Mouse (Mus musculus) lung, embryonic 15.5 days (tissue): Measurements from ENCODE around the gene Fbxw4. TPM values are rescaled to one million over a fixed set of nuclear protein-coding genes. Genes with fewer than 3 reads are reported as not detected.

Experiments
- ATAC-seq: fragments of 200-750 bp; cut with Nextera tagmentation; 2 replicates; pipeline ENCODE4 v1.8.0; 2017; ENCODE audit warnings: moderate number of reproducible peaks, borderline replicate concordance; ENCODE audit not compliant: low FRiP score, low TSS enrichment; ENCODE audit errors: extremely low read depth
- H3K27ac ChIP-seq: fragments of 300-500 bp; sonication (generic); 2 replicates; pipeline ENCODE4 v1.5.1; 2015; ENCODE audit warnings: moderate library complexity, mild to moderate bottlenecking, inconsistent platforms
- H3K27me3 ChIP-seq: fragments of 300-500 bp; sonication (generic); 2 replicates; pipeline ENCODE4 v1.6.1; 2015; ENCODE audit warnings: inconsistent platforms
- H3K36me3 ChIP-seq: fragments of 300-500 bp; sonication (generic); 2 replicates; pipeline ENCODE4 v1.6.1; 2015; ENCODE audit warnings: inconsistent platforms
- H3K4me1 ChIP-seq: fragments of 300-500 bp; sonication (generic); 2 replicates; pipeline ENCODE4 v1.6.1; 2015; ENCODE audit warnings: inconsistent platforms
- H3K4me2 ChIP-seq: fragments of 300-500 bp; sonication (generic); 2 replicates; pipeline ENCODE4 v1.6.1; 2015; ENCODE audit warnings: inconsistent platforms, mild to moderate bottlenecking, moderate library complexity
- H3K4me3 ChIP-seq: fragments of 300-500 bp; sonication (generic); 2 replicates; pipeline ENCODE4 v1.5.1; 2015; ENCODE audit warnings: mild to moderate bottlenecking, inconsistent platforms
- H3K9ac ChIP-seq: fragments of 300-500 bp; sonication (generic); 2 replicates; pipeline ENCODE4 v1.6.1; 2015; ENCODE audit warnings: inconsistent platforms
- H3K9me3 ChIP-seq: fragments of 300-500 bp; sonication (generic); 2 replicates; pipeline ENCODE4 v1.6.1; 2016; ENCODE audit warnings: inconsistent platforms
- WGBS: fragments of 180-500 bp; shearing (Covaris S2); methylation state at CpG from one replicate; pipeline ENCODE4 v1.1.7; 2015; 5-methylcytosine and 5-hydroxymethylcytosine counted together
- polyA plus RNA-seq: library from polyadenylated mRNA; unstranded; fragments of >200 nt; fragmentation: Nextera tagmentation; extraction: Ambion mirVana; gene quantifications from 2 replicates; pipeline ENCODE4 v1.2.1, GENCODE M21; 2015

Gene Fbxw4
- polyA plus RNA-seq, 1 experiment from 2014 or later: 5.6 TPM

DNA sequence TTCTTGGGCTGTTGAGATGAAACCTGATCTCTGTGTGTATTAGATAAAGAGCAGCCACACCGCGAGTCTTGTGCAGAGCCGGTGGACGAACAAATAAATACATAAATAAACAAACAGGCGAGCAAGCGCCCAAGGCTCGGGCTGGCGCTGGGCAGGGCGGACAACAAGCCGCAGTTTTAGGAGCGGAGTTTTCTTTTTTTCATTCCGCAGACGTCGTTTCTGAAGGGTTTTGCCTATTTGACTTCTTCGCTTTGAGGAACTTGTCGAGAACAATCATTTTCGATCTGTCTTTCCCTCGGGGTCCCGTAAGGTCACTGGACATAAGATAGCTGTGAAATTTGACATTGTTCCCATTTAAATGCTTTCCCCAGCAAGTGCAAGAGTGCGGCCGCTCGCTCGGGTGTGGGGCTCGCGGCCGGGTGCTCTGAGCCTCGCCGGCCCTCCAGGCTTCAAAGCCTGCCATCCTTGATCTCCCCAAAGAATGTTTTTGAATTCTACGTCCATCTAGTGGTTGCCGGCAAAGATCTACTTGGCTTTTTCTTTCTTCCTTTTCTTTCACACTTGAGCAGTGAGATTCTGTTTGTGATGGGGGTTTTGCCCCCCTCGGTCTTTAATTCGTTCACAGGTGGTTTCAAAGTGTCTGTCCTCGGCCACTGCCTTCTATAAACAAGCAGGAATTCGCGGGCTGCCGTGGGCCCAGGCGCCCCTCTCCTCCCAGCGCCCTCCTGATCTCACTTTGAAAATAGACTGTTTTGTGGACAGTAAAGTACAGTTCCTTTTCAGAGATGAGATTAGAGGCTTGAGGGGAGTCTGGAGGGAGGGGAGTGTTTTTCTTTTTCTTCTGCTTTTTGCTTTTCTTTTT, 15.8 kb upstream of the Fbxw4 start:
- Histone ChIP-seq H3K9ac (no peak overlapping the region), H3K36me3 (no peaks in the 10 kb centered on the region), H3K9me3 (no peaks in the 10 kb centered on the region), H3K4me2 (peak overlapping the region; percentile 67), H3K4me1 (peaks cover 11% of the 10 kb centered on the region; the same call in 1 of the 2 replicates), H3K27ac (no peak overlapping the region), H3K27me3 (peaks cover 35% of the 10 kb centered on the region), H3K4me3 (peak overlapping the region; percentile 35)
- no peak for ATAC-seq
- WGBS: under 1% methylated on average over 38 of the region's 38 CpGs

DNA sequence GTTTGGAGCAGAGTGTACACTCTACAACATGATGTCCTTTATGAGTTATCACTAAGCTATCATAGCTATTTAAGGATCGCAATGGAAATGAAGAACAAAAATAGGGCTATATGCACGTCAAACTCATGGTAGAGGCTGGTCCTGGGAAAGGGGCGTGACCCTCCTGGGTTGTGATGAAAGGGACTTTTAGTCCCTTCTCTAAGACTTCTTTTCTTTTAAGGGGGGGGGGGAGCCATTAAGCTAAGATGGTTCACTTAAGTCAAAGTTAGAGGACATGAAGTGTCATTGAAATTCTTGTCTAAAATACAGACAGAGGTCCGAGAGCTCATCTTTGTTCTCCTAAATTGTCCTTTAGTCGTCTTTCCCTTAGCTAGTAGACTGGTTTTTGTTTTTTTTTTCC, 15.1 kb upstream of the Fbxw4 start:
- no peak overlapping the region for H3K27ac ChIP-seq
- peaks cover 11% of the 10 kb centered on the region; the same call in 1 of the 2 replicates for H3K4me1 ChIP-seq
- no peaks in the 10 kb centered on the region for H3K9me3 ChIP-seq
- H3K36me3 ChIP-seq: no peaks in the 10 kb centered on the region
- H3K27me3 ChIP-seq: peaks cover 35% of the 10 kb centered on the region
- ATAC-seq: no peak
- peak overlapping the region; percentile 67 for H3K4me2 ChIP-seq
- no peak overlapping the region for H3K9ac ChIP-seq
- 23% methylated on average over 5 of the region's 5 CpGs for WGBS
- H3K4me3 ChIP-seq: no peak overlapping the region

DNA sequence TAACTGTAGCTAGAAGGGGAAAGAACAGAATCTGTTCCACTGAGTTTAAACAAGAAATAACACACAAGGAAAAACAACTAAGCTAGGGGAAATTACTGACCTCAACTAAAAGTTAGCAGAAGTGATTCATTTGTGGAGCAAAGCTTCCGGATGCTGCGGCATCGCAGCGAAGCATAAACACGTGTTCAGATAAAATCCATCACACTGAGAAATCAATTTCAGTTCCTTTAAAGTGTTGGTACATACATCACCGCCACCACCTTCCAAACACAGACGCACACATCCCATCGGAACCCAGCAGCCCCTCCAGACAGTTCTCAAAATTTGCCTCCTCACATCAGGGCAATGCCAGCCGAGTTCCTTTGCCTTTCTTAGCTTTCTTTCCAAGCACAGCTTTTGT, 12.9 kb upstream of the Fbxw4 start:
- H3K4me3 ChIP-seq: no peak overlapping the region
- H3K4me2 ChIP-seq: no peak overlapping the region
- H3K9ac ChIP-seq: no peak overlapping the region
- H3K9me3 ChIP-seq: no peaks in the 10 kb centered on the region
- peaks cover 11% of the 10 kb centered on the region; the same call in 1 of the 2 replicates for H3K4me1 ChIP-seq
- WGBS: 47% methylated on average over 9 of the region's 9 CpGs
- no peak for ATAC-seq
- no peaks in the 10 kb centered on the region for H3K36me3 ChIP-seq
- H3K27ac ChIP-seq: no peak overlapping the region
- H3K27me3 ChIP-seq: peaks cover 35% of the 10 kb centered on the region

DNA sequence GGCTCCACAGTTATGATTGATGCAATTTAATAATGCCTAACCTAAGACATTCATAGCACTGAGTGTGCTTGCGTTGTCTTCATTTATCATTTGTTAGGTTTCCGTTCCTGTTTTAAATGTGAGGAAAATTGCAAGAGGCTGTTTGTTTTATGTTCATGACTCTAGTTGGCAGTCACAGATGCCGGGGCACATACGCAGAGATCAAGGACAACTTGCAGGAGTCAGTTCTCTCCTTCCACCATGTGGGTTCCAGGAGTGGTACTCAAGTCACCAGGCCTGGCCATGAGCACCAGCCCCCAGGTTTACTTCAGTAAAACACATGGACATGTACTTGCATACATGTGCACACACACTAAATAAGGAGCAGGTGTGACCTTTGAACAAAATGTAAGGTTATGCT, 8.9 kb upstream of the Fbxw4 start:
- H3K9me3 ChIP-seq: no peaks in the 10 kb centered on the region
- no peak overlapping the region for H3K9ac ChIP-seq
- H3K4me3 ChIP-seq: no peak overlapping the region
- ATAC-seq: no peak
- peaks cover 13% of the 10 kb centered on the region for H3K27me3 ChIP-seq
- no peak overlapping the region for H3K27ac ChIP-seq
- no peak overlapping the region for H3K4me2 ChIP-seq
- H3K4me1 ChIP-seq: no peaks in the 10 kb centered on the region
- 90% methylated on average over 4 of the region's 4 CpGs for WGBS
- H3K36me3 ChIP-seq: no peaks in the 10 kb centered on the region

DNA sequence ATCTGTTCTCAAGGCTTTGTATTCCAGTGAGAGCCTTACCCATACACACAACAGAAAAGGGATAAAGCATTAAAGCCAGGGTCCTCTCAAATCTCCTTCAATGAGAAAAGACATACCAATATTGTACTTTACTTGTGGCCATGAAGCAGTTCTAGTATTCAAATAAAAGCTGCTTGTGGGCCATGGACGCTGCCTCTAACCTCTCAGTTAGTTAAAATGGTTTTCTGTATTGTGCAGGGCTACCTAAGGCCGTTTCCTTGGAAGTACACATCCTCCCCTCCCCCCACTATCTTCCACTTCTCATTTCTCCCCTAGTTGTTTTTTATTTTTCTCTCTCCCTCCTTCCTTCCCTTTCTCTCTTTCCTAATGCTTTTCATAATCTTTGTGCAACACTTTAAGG, 3.7 kb upstream of the Fbxw4 start:
- no peak overlapping the region for H3K4me3 ChIP-seq
- no peak for ATAC-seq
- peaks cover 11% of the 10 kb centered on the region for H3K4me1 ChIP-seq
- H3K27ac ChIP-seq: no peak overlapping the region
- no peak overlapping the region for H3K9ac ChIP-seq
- H3K27me3 ChIP-seq: no peaks in the 10 kb centered on the region
- WGBS: 65% methylated on average over 2 of the region's 2 CpGs
- no peaks in the 10 kb centered on the region for H3K9me3 ChIP-seq
- H3K4me2 ChIP-seq: no peak overlapping the region
- no peaks in the 10 kb centered on the region for H3K36me3 ChIP-seq

DNA sequence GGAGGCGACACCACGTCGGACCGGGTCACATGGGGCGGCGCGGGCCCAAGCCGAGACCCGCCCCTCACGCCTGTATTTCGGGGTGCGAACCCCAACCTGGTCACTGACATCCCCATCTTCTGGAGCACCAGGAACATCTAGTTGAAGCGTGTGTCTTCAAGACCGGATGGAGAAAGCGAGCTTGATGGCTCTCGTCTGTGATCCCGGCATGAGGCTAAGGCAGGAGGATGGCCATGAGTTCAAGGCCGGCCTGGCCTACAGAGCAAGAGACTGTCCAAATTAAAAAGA, 335 bp upstream of the Fbxw4 start:
- Histone ChIP-seq H3K27ac (peak overlapping the region; percentile 96), H3K9ac (peak overlapping the region; percentile 96), H3K4me2 (peak overlapping the region; percentile 70), H3K27me3 (no peaks in the 10 kb centered on the region), H3K9me3 (no peaks in the 10 kb centered on the region), H3K4me1 (peaks cover 37% of the 10 kb centered on the region), H3K4me3 (peak overlapping the region; percentile 92), H3K36me3 (no peaks in the 10 kb centered on the region)
- WGBS: 13% methylated on average over 18 of the region's 18 CpGs
- ATAC-seq: no peak

DNA sequence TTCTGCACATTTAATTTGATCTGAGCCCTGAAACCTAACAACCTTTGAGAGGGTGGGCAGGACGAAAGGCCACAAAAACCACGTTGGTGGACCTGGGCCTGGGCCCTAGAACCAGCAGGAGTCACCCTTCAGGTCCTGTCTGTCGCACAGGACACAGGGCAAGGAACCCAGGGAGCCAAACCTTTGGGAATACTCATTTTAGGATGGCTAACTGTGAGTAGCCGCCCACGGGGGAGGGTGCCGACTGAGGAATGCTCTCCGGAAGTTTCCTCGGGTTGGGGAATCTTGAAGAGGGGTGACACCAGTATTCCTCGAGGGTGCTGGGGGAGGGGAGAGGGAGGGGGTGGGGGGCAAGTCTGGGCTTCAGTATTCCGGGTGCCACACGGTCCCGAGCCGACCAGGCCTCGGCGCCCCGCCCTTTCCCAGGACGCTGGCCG, 793 bp downstream of the Fbxw4 start:
- under 1% methylated on average over 18 of the region's 18 CpGs for WGBS
- H3K9me3 ChIP-seq: no peaks in the 10 kb centered on the region
- H3K4me2 ChIP-seq: peak overlapping the region; percentile 70
- H3K27me3 ChIP-seq: no peaks in the 10 kb centered on the region
- peaks cover 40% of the 10 kb centered on the region for H3K4me1 ChIP-seq
- H3K36me3 ChIP-seq: no peaks in the 10 kb centered on the region
- peak overlapping the region; percentile 96 for H3K27ac ChIP-seq
- ATAC-seq: no peak
- peak overlapping the region; percentile 96 for H3K9ac ChIP-seq
- H3K4me3 ChIP-seq: peak overlapping the region; percentile 92

DNA sequence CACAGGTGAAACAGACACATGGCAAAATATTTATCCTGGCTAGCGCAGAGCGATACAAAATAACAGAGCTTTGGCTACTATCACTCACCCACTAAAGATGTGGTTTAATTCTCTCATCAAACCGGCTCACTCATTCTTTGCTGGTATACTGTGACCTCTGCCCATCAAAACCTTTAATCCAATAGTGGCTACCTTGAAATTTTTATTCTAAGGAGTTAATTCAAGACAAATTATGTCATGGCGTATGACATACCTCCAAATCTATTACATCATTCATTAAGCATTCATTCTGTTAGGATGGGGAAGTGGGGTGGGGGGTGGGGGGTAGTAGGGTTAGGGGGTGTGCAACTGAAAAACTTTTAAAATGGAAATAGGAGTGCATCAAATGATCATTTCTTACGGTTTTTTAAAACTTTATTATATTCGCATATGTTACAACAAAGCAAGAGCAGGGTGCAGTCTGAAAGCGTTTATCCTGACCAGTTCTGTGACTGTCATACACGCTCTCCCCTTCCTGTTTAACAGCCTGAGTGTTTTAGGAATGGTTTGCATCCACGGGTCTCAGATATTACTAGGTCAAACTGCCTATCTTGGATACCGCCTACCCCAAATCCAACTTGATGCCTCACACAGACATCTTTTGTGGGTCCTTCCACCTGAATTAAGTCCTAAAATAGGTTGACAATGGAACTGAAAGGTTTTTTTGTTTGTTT, 1.4 kb downstream of the Fbxw4 start:
- WGBS: 54% methylated on average over 10 of the region's 10 CpGs
- H3K27ac ChIP-seq: peak overlapping the region; percentile 96

DNA sequence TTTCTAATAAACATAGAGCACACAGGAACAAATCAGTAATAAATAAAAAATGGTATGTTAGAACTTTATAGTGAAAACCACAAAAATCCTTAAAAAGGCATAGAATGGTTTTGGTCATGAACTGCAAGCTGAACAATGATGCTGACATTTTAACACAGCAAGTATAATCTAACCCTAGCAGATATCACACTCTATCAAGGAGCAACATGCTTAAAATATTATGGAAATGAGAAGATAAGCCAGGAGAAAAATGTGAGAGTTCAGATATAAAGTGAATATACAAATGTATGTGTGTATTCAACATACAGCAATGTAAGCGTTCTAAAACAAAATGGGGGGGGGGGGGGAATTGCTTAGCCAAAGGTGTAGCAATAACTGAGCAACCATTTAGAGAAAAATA, 2.3 kb downstream of the Fbxw4 start:
- Histone ChIP-seq H3K27me3 (no peaks in the 10 kb centered on the region), H3K4me2 (no peak overlapping the region), H3K4me3 (no peak overlapping the region), H3K9me3 (no peaks in the 10 kb centered on the region), H3K9ac (no peak overlapping the region), H3K4me1 (peaks cover 47% of the 10 kb centered on the region), H3K27ac (no peak overlapping the region), H3K36me3 (no peaks in the 10 kb centered on the region)
- ATAC-seq: no peak
- WGBS: 63% methylated on average over 1 of the region's 1 CpGs

More for the DNA sequence above, 1.4 kb downstream of the Fbxw4 start:
- no peaks in the 10 kb centered on the region for H3K27me3 ChIP-seq
- peak overlapping the region; percentile 70 for H3K4me2 ChIP-seq
- H3K36me3 ChIP-seq: no peaks in the 10 kb centered on the region
- H3K4me1 ChIP-seq: peaks cover 40% of the 10 kb centered on the region
- no peaks in the 10 kb centered on the region for H3K9me3 ChIP-seq
- no peak for ATAC-seq
- peak overlapping the region; percentile 96 for H3K9ac ChIP-seq
- H3K4me3 ChIP-seq: peak overlapping the region; percentile 92

DNA sequence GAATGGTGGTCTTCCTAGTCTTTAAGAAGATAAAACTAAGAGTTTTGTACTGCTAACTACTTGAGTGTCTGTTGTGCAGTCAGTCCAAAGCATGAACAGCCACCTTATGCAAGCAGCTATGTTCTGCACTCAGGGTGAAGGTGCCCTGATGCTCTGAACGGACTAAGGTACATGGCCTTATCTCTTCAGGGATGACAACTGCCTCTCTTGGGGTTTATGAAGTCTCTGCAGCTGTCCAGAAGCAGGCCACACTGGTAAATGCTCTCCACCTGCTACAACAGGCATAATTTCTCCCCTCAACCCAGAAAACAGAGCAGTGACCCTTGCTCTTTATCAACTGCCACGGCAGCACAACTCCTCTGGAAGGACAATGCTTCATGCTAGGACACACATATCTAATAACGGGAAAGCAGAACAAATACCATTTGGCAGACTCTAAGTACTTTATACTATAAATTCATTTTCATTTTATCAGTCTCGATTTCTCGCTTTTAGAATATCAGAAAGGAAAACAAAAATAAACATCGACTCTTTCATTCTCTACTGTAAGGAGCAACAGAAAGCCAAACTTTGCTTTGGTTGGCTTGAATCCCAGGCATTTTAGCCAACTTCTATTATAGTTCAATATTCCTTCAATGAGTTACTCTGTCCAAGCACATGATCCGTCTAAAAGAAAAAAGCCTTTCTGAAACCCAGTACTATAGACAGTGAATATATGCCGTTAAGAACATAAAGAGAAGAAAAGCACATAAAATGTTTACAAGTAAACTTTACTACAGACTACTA, 3.1 kb downstream of the Fbxw4 start:
- WGBS: 36% methylated on average over 8 of the region's 8 CpGs
- no peaks in the 10 kb centered on the region for H3K9me3 ChIP-seq
- no peak overlapping the region for H3K4me3 ChIP-seq
- H3K9ac ChIP-seq: no peak overlapping the region
- H3K4me1 ChIP-seq: peaks cover 54% of the 10 kb centered on the region
- no peak overlapping the region for H3K27ac ChIP-seq
- no peaks in the 10 kb centered on the region for H3K36me3 ChIP-seq
- ATAC-seq: no peak
- H3K27me3 ChIP-seq: no peaks in the 10 kb centered on the region
- H3K4me2 ChIP-seq: no peak overlapping the region; the same call in 1 of the 2 replicates

DNA sequence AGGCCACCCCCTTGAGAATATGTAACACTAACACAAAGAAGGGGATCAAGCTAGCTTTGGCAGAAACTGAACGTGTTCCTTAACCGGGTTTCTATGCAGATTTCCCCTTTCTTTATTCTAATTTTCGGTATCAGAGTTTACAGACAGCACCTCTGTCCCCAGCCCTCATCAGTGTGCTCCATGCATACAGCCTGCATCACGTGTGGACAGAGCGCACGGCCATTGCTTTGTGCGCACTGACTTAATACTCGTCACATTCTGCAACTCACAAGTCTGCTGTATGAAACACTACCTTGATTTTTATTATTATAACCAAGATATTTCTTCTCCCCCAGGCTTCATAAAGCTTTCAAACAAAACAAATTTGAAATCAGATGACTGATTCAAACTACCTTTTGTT, 4.2 kb downstream of the Fbxw4 start:
- Histone ChIP-seq H3K4me1 (peaks cover 60% of the 10 kb centered on the region), H3K9me3 (no peaks in the 10 kb centered on the region), H3K9ac (no peak overlapping the region), H3K27ac (no peak overlapping the region), H3K36me3 (no peaks in the 10 kb centered on the region), H3K4me2 (no peak overlapping the region), H3K4me3 (no peak overlapping the region), H3K27me3 (no peaks in the 10 kb centered on the region)
- WGBS: 62% methylated on average over 8 of the region's 8 CpGs
- ATAC-seq: no peak
